Mouse (Mus musculus) liver, embryonic 15.5 days (tissue): Measurements from ENCODE around the gene Wasf2. TPM values are rescaled to one million over a fixed set of nuclear protein-coding genes. Genes with fewer than 3 reads are reported as not detected.

Experiments used
- ATAC-seq: fragments of 200-750 bp; cut with Nextera tagmentation; 2 replicates; pipeline ENCODE4 v1.8.0; 2017; ENCODE audit warnings: moderate number of reproducible peaks, mild to moderate bottlenecking, moderate library complexity; ENCODE audit not compliant: insufficient read depth
- H3K27ac ChIP-seq: fragments of 300-500 bp; sonication (generic); replicated peaks from 2 replicates; pipeline ENCODE4 v1.5.1; 2015; ENCODE audit warnings: mild to moderate bottlenecking, inconsistent platforms
- H3K27me3 ChIP-seq: fragments of 300-500 bp; sonication (generic); 2 replicates; pipeline ENCODE4 v1.6.1; 2015; ENCODE audit warnings: mild to moderate bottlenecking, inconsistent platforms
- H3K36me3 ChIP-seq: fragments of 300-500 bp; sonication (generic); replicated peaks from 2 replicates; pipeline ENCODE4 v1.6.1; 2015; ENCODE audit warnings: moderate library complexity, mild to moderate bottlenecking, inconsistent platforms
- H3K4me1 ChIP-seq: fragments of 300-500 bp; sonication (generic); replicated peaks from 2 replicates; pipeline ENCODE4 v1.6.1; 2015; ENCODE audit warnings: inconsistent platforms
- H3K4me2 ChIP-seq: fragments of 300-500 bp; sonication (generic); 2 replicates; pipeline ENCODE4 v1.6.1; 2015; ENCODE audit warnings: moderate library complexity, mild to moderate bottlenecking, inconsistent platforms
- H3K4me3 ChIP-seq: fragments of 300-500 bp; sonication (generic); replicated peaks from 2 replicates; pipeline ENCODE4 v1.5.1; 2015; ENCODE audit warnings: mild to moderate bottlenecking, inconsistent platforms
- H3K9ac ChIP-seq: fragments of 300-500 bp; sonication (generic); 2 replicates; pipeline ENCODE4 v1.6.1; 2015; ENCODE audit warnings: moderate library complexity, mild to moderate bottlenecking, inconsistent platforms
- H3K9me3 ChIP-seq: fragments of 300-500 bp; sonication (generic); replicated peaks from 2 replicates; pipeline ENCODE4 v1.6.1; 2016; ENCODE audit warnings: inconsistent platforms
- WGBS: fragments of 180-500 bp; shearing (Covaris S2); methylation state at CpG from one replicate; pipeline ENCODE4 v1.1.7; 2015; ENCODE audit warnings: mixed read lengths; ENCODE audit not compliant: insufficient replicate concordance; 5-methylcytosine and 5-hydroxymethylcytosine counted together
- polyA plus RNA-seq: library from polyadenylated mRNA; unstranded; fragments of >200 nt; fragmentation: Nextera tagmentation; extraction: Ambion mirVana; gene quantifications from 2 replicates; pipeline ENCODE4 v1.2.1, GENCODE M21; 2015

Gene Wasf2
- polyA plus RNA-seq, 1 experiment from 2014 or later = 52.0 TPM

GRCm38 (mm10) chr4:133116756-133117470, 13.4 kb upstream of the Wasf2 start:
- H3K27me3 ChIP-seq = no peaks in the 10 kb centered on the region
- 55% methylated on average over 3 of the region's 3 CpGs for whole genome bisulfite sequencing
- H3K9me3 ChIP-seq = no peaks in the 10 kb centered on the region
- ATAC-seq = no peak
- H3K4me1 ChIP-seq = peaks cover 11% of the 10 kb centered on the region
- H3K36me3 ChIP-seq = no peaks in the 10 kb centered on the region
- 0 out of 2 replicates have a peak overlapping the region, but pooled peaks have one; percentile 25 for H3K27ac ChIP-seq
- H3K9ac ChIP-seq = no peak overlapping the region
- no peak overlapping the region for H3K4me2 ChIP-seq
- no peak overlapping the region for H3K4me3 ChIP-seq

- H3K4me3 ChIP-seq = no peak overlapping the region
These were observed 12.5 kb upstream of the Wasf2 start for GRCm38 (mm10) chr4:133117556-133118411.

GRCm38 (mm10) chr4:133118775-133119375, 11.4 kb upstream of the Wasf2 start:
- H3K9ac ChIP-seq = no peak overlapping the region
- no peak overlapping the region for H3K4me3 ChIP-seq
- H3K27me3 ChIP-seq = no peaks in the 10 kb centered on the region
- no peaks in the 10 kb centered on the region for H3K9me3 ChIP-seq
- WGBS = 72% methylated on average over 6 of the region's 6 CpGs
- no peaks in the 10 kb centered on the region for H3K36me3 ChIP-seq
- H3K4me1 ChIP-seq = peaks cover 16% of the 10 kb centered on the region
- H3K27ac ChIP-seq = no peak overlapping the region
- ATAC-seq = no peak
- no peak overlapping the region for H3K4me2 ChIP-seq

More at GRCm38 (mm10) chr4:133117556-133118411, 12.5 kb upstream of the Wasf2 start:
- Histone ChIP-seq H3K4me1 (peaks cover 16% of the 10 kb centered on the region), H3K27me3 (no peaks in the 10 kb centered on the region), H3K27ac (peak overlapping the region; percentile 72), H3K9me3 (no peaks in the 10 kb centered on the region), H3K36me3 (no peaks in the 10 kb centered on the region), H3K4me2 (peak overlapping the region; percentile 29), H3K9ac (no peak overlapping the region)
- ATAC-seq = peak; percentile 40; the same call in 1 of the 2 replicates
- WGBS = 38% methylated on average over 18 of the region's 18 CpGs

- Histone ChIP-seq H3K9ac (no peak overlapping the region), H3K4me1 (peaks cover 16% of the 10 kb centered on the region), H3K4me2 (no peak overlapping the region), H3K27ac (no peak overlapping the region), H3K9me3 (no peaks in the 10 kb centered on the region), H3K4me3 (no peak overlapping the region), H3K36me3 (no peaks in the 10 kb centered on the region), H3K27me3 (no peaks in the 10 kb centered on the region)
- WGBS = 75% methylated on average over 6 of the region's 6 CpGs
- no peak for ATAC-seq
These were observed 10.7 kb upstream of the Wasf2 start for GRCm38 (mm10) chr4:133119579-133119978.

- H3K9ac ChIP-seq = no peak overlapping the region
- no peaks in the 10 kb centered on the region for H3K36me3 ChIP-seq
- H3K4me2 ChIP-seq = no peak overlapping the region
- peaks cover 16% of the 10 kb centered on the region for H3K4me1 ChIP-seq
- no peak overlapping the region for H3K27ac ChIP-seq
- H3K4me3 ChIP-seq = no peak overlapping the region
- no peak for ATAC-seq
- H3K9me3 ChIP-seq = no peaks in the 10 kb centered on the region
- no peaks in the 10 kb centered on the region for H3K27me3 ChIP-seq
- WGBS = 51% methylated on average over 11 of the region's 11 CpGs
These were observed 9.4 kb upstream of the Wasf2 start for GRCm38 (mm10) chr4:133120833-133121321.

GRCm38 (mm10) chr4:133121416-133121815, 8.9 kb upstream of the Wasf2 start:
- no peak for ATAC-seq
- no peaks in the 10 kb centered on the region for H3K27me3 ChIP-seq
- no peak overlapping the region for H3K9ac ChIP-seq
- no peak overlapping the region for H3K4me3 ChIP-seq
- no peak overlapping the region for H3K27ac ChIP-seq
- H3K9me3 ChIP-seq = no peaks in the 10 kb centered on the region
- WGBS = 73% methylated on average over 1 of the region's 1 CpGs
- no peak overlapping the region for H3K4me2 ChIP-seq
- peaks cover 16% of the 10 kb centered on the region for H3K4me1 ChIP-seq
- H3K36me3 ChIP-seq = no peaks in the 10 kb centered on the region

GRCm38 (mm10) chr4:133121974-133122637, 8.2 kb upstream of the Wasf2 start:
- Histone ChIP-seq H3K4me3 (no peak overlapping the region), H3K36me3 (no peaks in the 10 kb centered on the region), H3K27ac (no peak overlapping the region), H3K4me1 (peaks cover 16% of the 10 kb centered on the region), H3K4me2 (no peak overlapping the region), H3K9me3 (no peaks in the 10 kb centered on the region), H3K9ac (no peak overlapping the region), H3K27me3 (no peaks in the 10 kb centered on the region)
- no peak for ATAC-seq
- WGBS = 12% methylated on average over 5 of the region's 5 CpGs

- H3K36me3 ChIP-seq = no peaks in the 10 kb centered on the region
- H3K9ac ChIP-seq = no peak overlapping the region
- H3K4me3 ChIP-seq = no peak overlapping the region
- peaks cover 20% of the 10 kb centered on the region for H3K4me1 ChIP-seq
- no peaks in the 10 kb centered on the region for H3K9me3 ChIP-seq
- H3K27me3 ChIP-seq = no peaks in the 10 kb centered on the region
- no peak overlapping the region for H3K27ac ChIP-seq
- H3K4me2 ChIP-seq = no peak overlapping the region
- 50% methylated on average over 3 of the region's 3 CpGs for WGBS
- ATAC-seq = no peak
These were observed 3.2 kb upstream of the Wasf2 start for GRCm38 (mm10) chr4:133127079-133127478.

GRCm38 (mm10) chr4:133127894-133128293, 2.4 kb upstream of the Wasf2 start:
- 76% methylated on average over 4 of the region's 4 CpGs for WGBS
- Histone ChIP-seq H3K27me3 (no peaks in the 10 kb centered on the region), H3K9ac (no peak overlapping the region), H3K4me1 (peaks cover 23% of the 10 kb centered on the region), H3K27ac (no peak overlapping the region), H3K9me3 (no peaks in the 10 kb centered on the region), H3K4me2 (no peak overlapping the region), H3K4me3 (no peak overlapping the region), H3K36me3 (no peaks in the 10 kb centered on the region)
- ATAC-seq = no peak

GRCm38 (mm10) chr4:133129391-133129790, 914 bp upstream of the Wasf2 start:
- H3K4me3 ChIP-seq = peak overlapping the region; percentile 98
- H3K9ac ChIP-seq = peak overlapping the region; percentile 61
- peaks cover 8% of the 10 kb centered on the region; the same call in 1 of the 2 replicates for H3K36me3 ChIP-seq
- WGBS = 63% methylated on average over 11 of the region's 11 CpGs
- H3K4me2 ChIP-seq = peak overlapping the region; percentile 74
- H3K9me3 ChIP-seq = no peaks in the 10 kb centered on the region
- H3K4me1 ChIP-seq = peaks cover 27% of the 10 kb centered on the region
- no peaks in the 10 kb centered on the region for H3K27me3 ChIP-seq
- peak overlapping the region; percentile 80 for H3K27ac ChIP-seq
- ATAC-seq = no peak
